In genomic region chr17:43326726-43327700, GRCm38 (mm10) we compare ENCODE assay signal across 8 mouse cellular contexts. TPM values are rescaled to one million over a fixed set of nuclear protein-coding genes. Genes with fewer than 3 reads are reported as not detected.
A peak's percentile ranks its signal among the peaks of the same experiment; 100 is the strongest.
DNase-seq lines count a peak whose midpoint lies in the region; ATAC-seq and TF ChIP-seq lines count a peak whose summit lies in the region.

No protein-coding gene starts in this region.

- H3K27ac ChIP-seq in liver, embryonic 14.5 days = peak overlapping the region; percentile 88

- peak overlapping the region; percentile 50 for H3K9ac ChIP-seq in liver, embryonic 14.5 days (replicated peaks)

- peak overlapping the region; percentile 24 to 26; a peak in 3 of 4 replicates for H3K4me3 ChIP-seq in liver, embryonic 14.5 days (ENCODE audit: insufficient read depth in 1 of 2, low read depth in 2 of 2, low read length in 2 of 2)
- H3K4me3 ChIP-seq in myocyte = no peak overlapping the region

- no peaks in the 10 kb centered on the region for H3K27me3 ChIP-seq in liver, embryonic 14.5 days (ENCODE audit: control insufficient read depth, insufficient read depth, low read length)
- H3K27me3 ChIP-seq in myocyte (ENCODE audit: control insufficient read depth, insufficient read depth, insufficient read length) = no peaks in the 10 kb centered on the region

- TF ChIP-seq POLR2A in myocyte (IDR thresholded peaks at IDR 0.05; ENCODE audit: insufficient read length, low read depth) = no peak

- peak; percentile 71 for TF ChIP-seq CTCF in liver, embryonic 14.5 days (IDR thresholded peaks at IDR 0.05; ENCODE audit: low read depth)

- H3K36me3 ChIP-seq in liver, embryonic 14.5 days (replicated peaks; ENCODE audit: control insufficient read depth, insufficient read depth, low read depth) = no peaks in the 10 kb centered on the region
- H3K36me3 ChIP-seq in myocyte (ENCODE audit: control insufficient read depth, insufficient read depth) = no peaks in the 10 kb centered on the region

- TF ChIP-seq EP300 in liver, embryonic 14.5 days (IDR thresholded peaks at IDR 0.05; ENCODE audit: low read depth) = no peak

- ATAC-seq in liver, embryonic 14.5 days (ENCODE audit: insufficient read depth) = peak; percentile 23; the same call in 1 of the 2 replicates

- H3K79me2 ChIP-seq in myocyte (ENCODE audit: control insufficient read depth, insufficient read depth) = no peaks in the 10 kb centered on the region

- WGBS in liver, embryonic 14.5 days (ENCODE audit: insufficient replicate concordance) = 7% methylated on average over 29 of the region's 29 CpGs

- peak overlapping the region; percentile 62 for H3K4me2 ChIP-seq in liver, embryonic 14.5 days (ENCODE audit: low read depth)
- H3K4me2 ChIP-seq in myocyte (ENCODE audit: low read depth) = peak overlapping the region; percentile 40

- H3K4me1 ChIP-seq in liver, embryonic 14.5 days (replicated peaks; ENCODE audit: control insufficient read depth in 2 of 2, insufficient read depth in 2 of 2, low read length in 1 of 2) = peaks cover 40 to 59% of the 10 kb centered on the region in 2 experiments

- no peaks in the 10 kb centered on the region for H3K9me3 ChIP-seq in liver, embryonic 14.5 days (ENCODE audit: control insufficient read depth, low read length)

- DNase-seq in urinary bladder, adult 18-20 months (ENCODE audit: low spot score in 2 of 2) = peak; percentile 5 to 6
- no peak for DNase-seq in urinary bladder, adult 2 months (ENCODE audit: low spot score)
- peak; percentile 88 for DNase-seq in embryo, embryonic 11 days
- peak; percentile 69 for DNase-seq in heart, adult 8-10 months (ENCODE audit: low spot score)
- peak; percentile 54 for DNase-seq in kidney, adult 11 months
- peak; percentile 59 to 70 (median 62) for DNase-seq in liver, embryonic 14.5 days (ENCODE audit: low read depth in 3 of 3, low spot score in 3 of 3)
- DNase-seq in thymus, postnatal 36 days = peak; percentile 8 to 20

- H3ac ChIP-seq in myocyte (ENCODE audit: control insufficient read depth, insufficient read length) = no peak overlapping the region

TF ChIP-seq in myocyte, 11 proteins besides CTCF, POLR2A, EP300 and RAD21:
- TF ChIP-seq TCF3 (IDR thresholded peaks at IDR 0.05; ENCODE audit: insufficient read length, low read depth) (no peak), CEBPB (IDR thresholded peaks at IDR 0.05; ENCODE audit: insufficient read depth, poor library complexity, severe bottlenecking) (no peak), MAX (IDR thresholded peaks at IDR 0.05; ENCODE audit: low read depth) (no peak)

RNA-seq across cellular contexts. Expression of gene Adgrf5, which starts 33.2 kb away (rescaled TPM):
- polyA plus RNA-seq in urinary bladder, adult 2 months (2012; rRNA removed) = 18.7 and 26.3 TPM in 2 replicates
- total RNA-seq in heart, adult 8-10 months (2022) = 100 to 1,000 TPM; 195 to 206 (median 199) TPM
- 1.5 and 2.3 TPM in 2 replicates for polyA plus RNA-seq in liver, embryonic 14.5 days (2012; rRNA removed)
- polyA plus RNA-seq in liver, embryonic 14.5 days (2014; fragmentation: Nextera tagmentation; extraction: Ambion mirVana) = 1.5 and 2.4 TPM in 2 replicates
- 0.04 TPM for polyA plus RNA-seq in myocyte (2012; fragmentation: generic; extraction: Trizol)

RNA-seq across cellular contexts. Expression of gene Adgrf1, which starts 56.9 kb away (rescaled TPM):
- 0.01 TPM in 1 of 2 replicates, not detected in the other for polyA plus RNA-seq in urinary bladder, adult 2 months (2012; rRNA removed)
- total RNA-seq in heart, adult 8-10 months (2022) = not detected
- 0.51 and 0.66 TPM in 2 replicates for polyA plus RNA-seq in liver, embryonic 14.5 days (2012; rRNA removed)
- polyA plus RNA-seq in liver, embryonic 14.5 days (2014; fragmentation: Nextera tagmentation; extraction: Ambion mirVana) = 0.48 and 0.69 TPM in 2 replicates
- polyA plus RNA-seq in myocyte (2012; fragmentation: generic; extraction: Trizol) = not detected
